Mouse (Mus musculus) thymus, adult 2 months (tissue): ENCODE measurements around the gene Atf1. TPM values are rescaled to one million over a fixed set of nuclear protein-coding genes. Genes with fewer than 3 reads are reported as not detected.
A peak's percentile ranks its signal among the peaks of the same experiment; 100 is the strongest.

Experiments used
- DNase-seq: peaks from one replicate; pipeline ENCODE4 v3.0.0; 2021
- H3K27ac ChIP-seq: fragments of 200-500 bp; 2 replicates; pipeline ENCODE4 v1.5.1; 2012; ENCODE audit warnings: low read length, control low read depth; ENCODE audit not compliant: control insufficient read depth, insufficient read depth
- H3K27me3 ChIP-seq: fragments of 200-500 bp; 2 replicates; pipeline ENCODE4 v1.6.1; 2012; ENCODE audit warnings: mild to moderate bottlenecking, low read length, moderate library complexity, mixed read lengths; ENCODE audit not compliant: control insufficient read depth, insufficient read depth
- H3K36me3 ChIP-seq: fragments of 200-500 bp; 2 replicates; pipeline ENCODE4 v1.6.1; 2012; ENCODE audit warnings: mild to moderate bottlenecking, low read length, moderate library complexity; ENCODE audit not compliant: control insufficient read depth, insufficient read depth
- H3K4me1 ChIP-seq: fragments of 200-500 bp; replicated peaks from 2 replicates; pipeline ENCODE4 v1.6.1; 2012; ENCODE audit warnings: low read length; ENCODE audit not compliant: control insufficient read depth, insufficient read depth
- H3K4me3 ChIP-seq: fragments of 200-500 bp; 2 replicates; pipeline ENCODE4 v1.5.1; 2012; ENCODE audit warnings: mild to moderate bottlenecking, low read length, control low read depth, moderate library complexity; ENCODE audit not compliant: control insufficient read depth, insufficient read depth
- CTCF ChIP-seq: fragments of 200-500 bp; IDR thresholded peaks from 2 replicates; pipeline ENCODE4 v1.5.1; 2012; ENCODE audit warnings: mild to moderate bottlenecking, control low read depth, low read length, moderate library complexity, borderline replicate concordance; ENCODE audit not compliant: control insufficient read depth, poor library complexity, insufficient read depth; ENCODE audit errors: extremely low read depth
- POLR2A ChIP-seq: fragments of 200-500 bp; IDR thresholded peaks from 2 replicates; pipeline ENCODE4 v1.6.1; 2012; ENCODE audit warnings: mild to moderate bottlenecking, low read length, control low read depth, moderate library complexity; ENCODE audit not compliant: control insufficient read depth, poor library complexity, insufficient read depth; ENCODE audit errors: extremely low read depth
- WGBS: fragments of 180-500 bp; shearing (Covaris S2); methylation state at CpG from one replicate; pipeline ENCODE4 v1.1.7; 2018; 5-methylcytosine and 5-hydroxymethylcytosine counted together
- polyA plus RNA-seq: library from polyadenylated mRNA; depleted of rRNA; stranded (reverse); fragments of >200 nt; gene quantifications from 2 replicates; pipeline ENCODE4 v1.2.3, GENCODE M21; 2012

Gene Atf1
- polyA plus RNA-seq, 1 experiment: 86.4 TPM

DNA sequence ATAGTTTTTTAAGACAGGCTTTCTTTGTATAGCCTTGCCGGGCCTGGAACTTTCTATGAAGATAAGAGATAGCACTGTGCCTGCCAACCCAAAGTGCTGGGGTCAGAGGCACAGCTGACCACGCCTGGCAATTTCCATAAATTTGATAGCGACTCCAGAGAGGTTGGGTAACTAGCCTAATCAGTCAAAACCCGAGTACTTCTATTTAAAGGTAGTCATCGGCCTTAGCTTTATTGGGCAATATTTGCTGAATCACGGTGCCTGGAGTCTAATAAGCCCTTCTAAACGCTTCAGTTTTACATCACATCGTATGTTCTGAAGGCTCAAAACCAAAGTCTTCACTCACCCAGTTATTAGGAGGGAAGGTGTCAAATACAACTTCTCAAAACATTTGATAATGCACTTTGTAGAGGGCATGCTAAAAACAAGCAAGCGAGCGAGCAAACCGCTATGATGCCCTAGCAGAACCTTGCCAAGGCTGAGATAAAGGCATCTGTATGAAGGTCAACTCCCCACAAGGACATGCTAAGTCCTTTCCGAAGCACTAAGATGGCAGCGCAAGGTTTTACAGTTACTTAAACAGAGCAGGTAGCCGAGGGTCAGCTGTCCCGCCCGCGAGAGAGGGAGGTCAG, 472 bp upstream of the Atf1 start:
- WGBS: 3% methylated on average over 17 of the region's 17 CpGs
- Histone ChIP-seq H3K27me3 (no peaks in the 10 kb centered on the region), H3K4me1 (peaks cover 10% of the 10 kb centered on the region), H3K36me3 (no peaks in the 10 kb centered on the region), H3K4me3 (peak overlapping the region; percentile 82), H3K27ac (peak overlapping the region; percentile 71)
- TF ChIP-seq CTCF (no peak), POLR2A (no peak)
- DNase-seq: no peak

DNA sequence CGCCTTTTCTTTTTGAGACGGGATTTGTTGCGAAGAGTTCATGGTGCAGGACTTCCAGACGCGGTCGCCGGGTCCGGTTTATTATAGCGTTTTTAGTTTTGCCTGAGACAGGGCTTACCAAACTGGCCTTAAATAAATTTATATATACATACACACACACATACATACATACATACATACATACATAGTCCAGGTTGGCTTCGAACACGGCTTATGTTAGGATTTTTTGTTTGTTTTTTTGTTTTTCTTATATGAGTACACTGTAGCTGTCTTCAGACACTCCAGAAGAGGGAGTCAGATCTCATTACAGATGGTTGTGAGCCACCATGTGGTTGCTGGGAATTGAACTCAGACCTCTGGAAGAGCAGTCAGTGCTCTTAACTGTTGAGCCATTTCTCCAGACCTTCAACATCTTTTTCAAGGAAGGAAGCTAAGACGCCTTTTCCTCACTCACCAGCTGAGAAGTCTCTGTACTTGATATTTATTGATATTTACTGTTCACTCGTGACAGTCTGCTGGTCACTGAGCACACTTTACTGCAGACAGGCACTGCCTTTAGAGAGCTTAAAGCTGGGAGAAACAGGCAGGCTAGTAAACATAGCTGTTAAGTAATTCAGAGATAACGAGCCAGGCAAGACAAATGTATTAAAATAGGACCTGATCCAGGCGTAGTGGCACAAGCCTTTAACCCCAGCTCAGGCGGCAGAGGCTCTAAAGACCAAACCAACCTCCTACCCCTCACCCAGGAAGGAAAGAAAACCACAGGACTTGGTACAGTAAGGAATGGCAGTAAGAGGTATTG, 1.1 kb downstream of the Atf1 start:
- no peaks in the 10 kb centered on the region for H3K27me3 ChIP-seq
- H3K4me3 ChIP-seq: peak overlapping the region; percentile 89
- TF ChIP-seq POLR2A (no peak), CTCF (no peak)
- DNase-seq: no peak
- peaks cover 10% of the 10 kb centered on the region for H3K4me1 ChIP-seq
- peak overlapping the region; percentile 78 for H3K27ac ChIP-seq
- 12% methylated on average over 16 of the region's 16 CpGs for WGBS
- H3K36me3 ChIP-seq: peaks cover 10% of the 10 kb centered on the region

DNA sequence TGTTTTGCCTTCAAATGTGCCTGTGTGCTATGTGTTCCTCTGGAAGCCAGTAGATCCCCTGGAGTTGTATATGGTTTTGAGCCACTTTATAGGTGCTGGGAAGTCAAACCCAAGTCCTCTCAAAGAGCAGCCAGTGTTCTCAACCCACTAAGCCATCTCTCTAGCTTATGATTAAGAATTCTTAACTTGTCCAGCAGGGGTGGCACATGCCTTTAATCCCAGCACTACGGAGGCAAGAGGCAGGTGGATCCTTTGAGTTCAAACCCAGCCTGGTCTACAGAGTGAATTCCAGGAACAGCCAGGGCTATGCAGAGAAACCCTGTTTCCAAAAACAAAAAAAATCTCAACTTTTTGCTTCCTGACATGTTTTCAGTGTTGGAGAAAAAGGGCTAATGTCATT, 3.0 kb downstream of the Atf1 start:
- TF ChIP-seq POLR2A (no peak), CTCF (no peak)
- WGBS: 25% methylated on average over 1 of the region's 1 CpGs
- no peak for DNase-seq
- no peaks in the 10 kb centered on the region for H3K27me3 ChIP-seq
- no peak overlapping the region for H3K27ac ChIP-seq
- H3K4me3 ChIP-seq: no peak overlapping the region
- H3K4me1 ChIP-seq: peaks cover 10% of the 10 kb centered on the region
- peaks cover 22% of the 10 kb centered on the region for H3K36me3 ChIP-seq

DNA sequence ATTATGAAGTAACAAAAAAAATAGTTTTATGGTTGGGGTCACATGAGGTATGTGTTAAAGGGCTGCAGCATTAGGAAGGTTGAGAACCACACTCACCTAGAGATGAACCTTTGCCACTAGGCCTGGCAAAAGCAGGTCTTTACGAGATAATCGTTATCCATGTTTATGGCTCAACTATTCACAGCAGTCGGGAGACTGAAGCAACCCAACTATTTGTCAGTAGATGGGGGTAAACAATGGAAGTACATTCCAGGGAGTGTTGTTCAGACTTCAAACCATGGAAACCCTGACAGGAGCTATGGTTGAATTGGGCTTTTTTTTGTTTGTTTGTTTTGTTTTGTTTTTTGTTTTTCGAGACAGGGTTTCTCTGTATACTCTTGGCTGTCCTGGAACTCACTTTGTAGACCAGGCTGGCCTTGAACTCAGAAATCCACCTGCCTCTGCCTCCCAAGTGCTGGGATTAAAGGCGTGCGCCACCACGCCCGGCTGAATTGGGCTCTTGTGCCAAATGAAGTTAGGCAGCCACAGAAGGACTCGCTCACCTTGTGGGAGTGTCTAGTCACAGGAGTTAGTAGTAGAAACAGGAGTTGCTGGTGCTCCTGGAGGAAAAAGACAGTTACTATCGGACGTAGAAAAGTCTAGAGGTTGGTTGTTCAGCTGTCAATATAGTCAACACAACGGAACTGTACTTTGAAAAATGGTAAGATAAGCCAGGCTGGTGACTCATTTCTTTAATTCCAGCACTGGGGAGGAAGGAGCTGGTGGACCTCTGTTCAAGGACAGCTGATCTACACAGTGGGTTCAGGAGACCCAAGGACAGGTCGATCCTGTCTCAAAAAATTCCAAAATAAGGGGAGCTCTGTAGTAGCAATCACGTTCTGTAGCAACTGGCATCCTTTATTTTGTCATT, 4.3 kb downstream of the Atf1 start:
- Histone ChIP-seq H3K4me1 (peaks cover 9% of the 10 kb centered on the region), H3K4me3 (no peak overlapping the region), H3K36me3 (peaks cover 30% of the 10 kb centered on the region), H3K27me3 (no peaks in the 10 kb centered on the region), H3K27ac (no peak overlapping the region)
- no peak for TF ChIP-seq CTCF
- no peak for TF ChIP-seq POLR2A
- no peak for DNase-seq
- WGBS: 96% methylated on average over 14 of the region's 14 CpGs

DNA sequence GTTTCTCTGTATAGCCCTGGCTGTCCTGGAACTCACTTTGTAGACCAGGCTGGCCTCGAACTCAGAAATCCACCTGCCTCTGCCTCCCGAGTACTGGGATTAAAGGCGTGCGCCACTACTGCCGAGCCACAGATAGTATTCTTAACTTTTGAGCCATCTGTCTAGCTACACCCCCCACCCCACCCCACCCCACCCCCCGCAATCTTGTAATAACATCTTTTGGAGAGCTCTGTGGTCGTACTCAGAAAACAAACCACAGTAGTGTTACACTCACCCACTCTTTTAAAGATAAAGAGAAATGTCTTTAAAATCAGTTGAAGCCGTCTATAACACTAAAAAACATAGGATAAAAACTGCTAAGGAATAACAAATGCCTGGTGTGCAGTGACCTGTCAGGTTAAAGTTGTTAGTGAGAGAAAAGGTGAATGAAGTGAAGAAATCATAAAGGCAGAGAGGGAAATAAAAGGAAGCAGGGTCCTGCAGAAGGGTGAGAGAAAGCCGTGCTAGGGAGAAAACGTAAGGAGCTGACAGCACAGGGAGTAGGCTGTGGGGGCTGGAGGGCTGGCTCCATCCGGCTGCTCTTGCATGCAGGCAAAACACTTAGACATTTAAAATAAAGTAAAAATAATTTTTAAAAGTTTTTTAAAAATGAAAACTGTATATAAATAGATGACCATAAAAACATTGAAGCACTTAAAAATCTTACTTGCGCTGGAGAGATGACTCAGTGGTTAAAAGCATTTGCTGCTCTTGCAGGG, 7.8 kb downstream of the Atf1 start:
- 56% methylated on average over 12 of the region's 12 CpGs for WGBS
- H3K36me3 ChIP-seq: peaks cover 57% of the 10 kb centered on the region

More for the DNA sequence above, 7.8 kb downstream of the Atf1 start:
- H3K27me3 ChIP-seq: no peaks in the 10 kb centered on the region
- DNase-seq: no peak
- 0 out of 2 replicates have a peak, but pooled peaks cover under 1% of the 10 kb centered on the region for H3K4me1 ChIP-seq
- no peak overlapping the region for H3K4me3 ChIP-seq
- H3K27ac ChIP-seq: no peak overlapping the region
- no peak for TF ChIP-seq CTCF
- no peak for TF ChIP-seq POLR2A
